Mouse (Mus musculus): ENCODE data around the gene Scand1. TPM values are rescaled to one million over a fixed set of nuclear protein-coding genes. Genes with fewer than 3 reads are reported as not detected.

Gene Scand1
- total RNA-seq (2014; rRNA removed) (31.1 and 34.3 TPM in 2 replicates), polyA plus RNA-seq (2012; rRNA removed) (65.9 and 81.5 TPM in 2 replicates)

DNA sequence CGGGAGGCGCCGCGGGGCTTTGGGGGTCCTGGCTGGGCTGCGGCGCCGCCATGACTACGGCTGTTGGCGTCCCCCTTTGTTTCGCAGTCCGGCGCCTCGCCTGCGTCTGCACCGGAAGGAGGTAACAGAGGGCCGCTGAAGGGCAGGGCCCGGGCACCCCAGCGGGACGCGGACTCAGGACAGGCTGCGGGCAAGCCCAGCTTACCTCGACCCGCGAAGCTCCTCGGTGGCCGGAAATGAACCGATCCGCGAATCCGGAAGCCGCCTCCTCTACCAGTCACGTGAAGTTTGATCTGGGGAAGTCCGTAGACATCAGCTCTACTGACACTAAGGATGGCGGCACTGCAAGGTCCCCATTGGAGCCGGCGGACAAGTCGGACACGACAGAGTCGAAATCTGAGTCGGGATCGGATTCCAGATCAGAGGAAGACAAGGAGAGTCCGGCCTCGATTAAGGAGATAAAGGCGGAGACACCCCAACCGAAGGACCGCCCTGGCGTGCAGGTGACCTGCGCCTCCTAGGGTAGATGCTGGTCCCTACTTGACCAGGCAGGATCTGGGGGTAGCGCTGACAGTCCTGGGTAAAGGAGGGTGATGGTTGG lies at the start of gene Scand1, which contains the start of gene Cnbd2:
Gene Scand1 (minus strand): TSS at position 408 of the 601 bp plus-strand sequence.
Gene Cnbd2 (plus strand): TSS at position 3 of the 601 bp plus-strand sequence.
- TF ChIP-seq CTCF (IDR thresholded peaks at IDR 0.05; ENCODE audit: low read depth, low read length): peak; percentile 26; the same call in 1 of the 2 replicates
- TF ChIP-seq POLR2A (IDR thresholded peaks at IDR 0.05; ENCODE audit: extremely low read depth, insufficient read depth, low read length): peak; percentile 56; the same call in 1 of the 2 replicates
- H3K4me1 ChIP-seq (ENCODE audit: control insufficient read depth, insufficient read depth, low read length): peaks cover 6% of the 10 kb centered on the region
- peak; percentile 81 for DNase-seq (ENCODE audit: extremely low read depth, low read depth, low spot score)
- H3K27me3 ChIP-seq (ENCODE audit: control insufficient read depth, insufficient read depth, low read length): no peaks in the 10 kb centered on the region
- H3K79me2 ChIP-seq (ENCODE audit: control insufficient read depth, insufficient read depth, low read length): no peaks in the 10 kb centered on the region; the same call in 1 of the 2 replicates
- H3K27ac ChIP-seq (replicated peaks; ENCODE audit: insufficient read depth, low read depth, low read length): peak within 1 kb of the TSS; percentile 88
- peak within 1 kb of the TSS; percentile 94 for H3K9ac ChIP-seq (ENCODE audit: low read depth, low read length)
- H3K36me3 ChIP-seq (ENCODE audit: control insufficient read depth, insufficient read depth, low read length): no peaks in the 10 kb centered on the region
- H3K4me3 ChIP-seq (ENCODE audit: insufficient read depth, low read depth, low read length): peak within 1 kb of the TSS; percentile 81
- whole genome bisulfite sequencing: under 1% methylated on average over 49 of the region's 49 CpGs

- no peaks in the 10 kb centered on the region for H3K4me1 ChIP-seq (ENCODE audit: control insufficient read depth, insufficient read depth, low read length)
- peak; percentile 41 for DNase-seq (ENCODE audit: extremely low read depth, low read depth, low spot score)
- no peak overlapping the region for H3K9ac ChIP-seq (ENCODE audit: low read depth, low read length)
- H3K27me3 ChIP-seq (ENCODE audit: control insufficient read depth, insufficient read depth, low read length): no peaks in the 10 kb centered on the region
- H3K4me3 ChIP-seq (ENCODE audit: insufficient read depth, low read depth, low read length): no peak overlapping the region
- H3K79me2 ChIP-seq (ENCODE audit: control insufficient read depth, insufficient read depth, low read length): no peaks in the 10 kb centered on the region
- TF ChIP-seq CTCF (IDR thresholded peaks at IDR 0.05; ENCODE audit: low read depth, low read length) (no peak), POLR2A (IDR thresholded peaks at IDR 0.05; ENCODE audit: extremely low read depth, insufficient read depth, low read length) (no peak)
- H3K27ac ChIP-seq (replicated peaks; ENCODE audit: insufficient read depth, low read depth, low read length): no peak overlapping the region
- WGBS: 81% methylated on average over 7 of the region's 7 CpGs
- H3K36me3 ChIP-seq (ENCODE audit: control insufficient read depth, insufficient read depth, low read length): no peaks in the 10 kb centered on the region
Observed at GRCm38 (mm10) chr2:156356031-156356430, 43.5 kb upstream of the Scand1 start.

DNA sequence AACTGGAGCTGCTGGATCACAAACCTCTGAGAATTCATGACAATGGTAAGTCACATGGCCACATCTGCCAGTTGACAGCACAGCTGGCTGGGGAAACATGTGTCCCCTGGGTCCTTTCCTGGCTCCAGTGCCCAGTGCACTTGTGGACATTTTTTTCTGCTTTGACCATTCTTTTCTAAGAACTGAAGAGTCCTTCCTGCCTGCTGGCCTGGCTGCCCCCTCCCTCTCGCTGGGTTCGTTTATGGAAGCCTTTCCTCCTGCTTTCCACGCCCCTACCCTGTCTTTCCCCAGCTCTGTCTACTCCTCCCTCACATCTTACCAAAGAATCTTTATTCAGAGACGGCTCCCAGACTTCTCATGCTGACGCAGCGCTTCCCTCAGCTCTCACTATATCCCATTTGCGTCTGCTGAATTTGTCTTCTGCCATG lies 40.8 kb upstream of the Scand1 start:
- DNase-seq (ENCODE audit: extremely low read depth, low read depth, low spot score): no peak
- TF ChIP-seq POLR2A (IDR thresholded peaks at IDR 0.05; ENCODE audit: extremely low read depth, insufficient read depth, low read length): no peak
- no peak for TF ChIP-seq CTCF (IDR thresholded peaks at IDR 0.05; ENCODE audit: low read depth, low read length)
- H3K27ac ChIP-seq (replicated peaks; ENCODE audit: insufficient read depth, low read depth, low read length): no peak overlapping the region
- H3K36me3 ChIP-seq (ENCODE audit: control insufficient read depth, insufficient read depth, low read length): no peaks in the 10 kb centered on the region
- no peak overlapping the region for H3K4me3 ChIP-seq (ENCODE audit: insufficient read depth, low read depth, low read length)
- no peaks in the 10 kb centered on the region for H3K27me3 ChIP-seq (ENCODE audit: control insufficient read depth, insufficient read depth, low read length)
- 62% methylated on average over 7 of the region's 7 CpGs for WGBS
- no peak overlapping the region for H3K9ac ChIP-seq (ENCODE audit: low read depth, low read length)
- no peaks in the 10 kb centered on the region for H3K4me1 ChIP-seq (ENCODE audit: control insufficient read depth, insufficient read depth, low read length)
- H3K79me2 ChIP-seq (ENCODE audit: control insufficient read depth, insufficient read depth, low read length): no peaks in the 10 kb centered on the region

- Histone ChIP-seq H3K36me3 (ENCODE audit: control insufficient read depth, insufficient read depth, low read length) (no peaks in the 10 kb centered on the region), H3K27ac (replicated peaks; ENCODE audit: insufficient read depth, low read depth, low read length) (no peak overlapping the region), H3K27me3 (ENCODE audit: control insufficient read depth, insufficient read depth, low read length) (no peaks in the 10 kb centered on the region), H3K9ac (ENCODE audit: low read depth, low read length) (no peak overlapping the region), H3K4me1 (ENCODE audit: control insufficient read depth, insufficient read depth, low read length) (no peaks in the 10 kb centered on the region), H3K79me2 (ENCODE audit: control insufficient read depth, insufficient read depth, low read length) (no peaks in the 10 kb centered on the region), H3K4me3 (ENCODE audit: insufficient read depth, low read depth, low read length) (no peak overlapping the region)
- no peak for DNase-seq (ENCODE audit: extremely low read depth, low read depth, low spot score)
- no peak for TF ChIP-seq CTCF (IDR thresholded peaks at IDR 0.05; ENCODE audit: low read depth, low read length)
- no peak for TF ChIP-seq POLR2A (IDR thresholded peaks at IDR 0.05; ENCODE audit: extremely low read depth, insufficient read depth, low read length)
- WGBS: 77% methylated on average over 8 of the region's 8 CpGs
Observed at GRCm38 (mm10) chr2:156352413-156353165, 40.1 kb upstream of the Scand1 start.

DNA sequence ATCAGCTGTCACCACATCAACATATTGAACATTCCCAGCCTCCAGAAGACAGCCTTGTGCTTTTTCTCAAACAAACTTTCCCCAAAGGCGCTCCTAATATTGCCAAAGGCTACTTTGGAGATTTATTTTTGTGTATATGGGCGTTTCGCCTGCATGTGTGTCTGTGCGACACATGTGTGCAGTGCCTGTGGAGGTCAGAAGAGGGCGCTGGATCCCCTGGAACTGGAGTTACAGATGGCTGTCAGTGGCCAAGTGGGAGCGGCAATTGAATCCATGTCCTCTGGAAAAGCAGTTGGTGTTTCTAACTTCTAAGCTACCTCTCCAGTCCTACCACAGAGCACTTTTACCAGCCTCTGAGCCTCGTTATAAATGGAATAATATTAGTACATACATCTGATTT lies 38.7 kb upstream of the Scand1 start:
- Histone ChIP-seq H3K4me3 (ENCODE audit: insufficient read depth, low read depth, low read length) (no peak overlapping the region), H3K36me3 (ENCODE audit: control insufficient read depth, insufficient read depth, low read length) (no peaks in the 10 kb centered on the region), H3K9ac (ENCODE audit: low read depth, low read length) (no peak overlapping the region), H3K27me3 (ENCODE audit: control insufficient read depth, insufficient read depth, low read length) (no peaks in the 10 kb centered on the region), H3K79me2 (ENCODE audit: control insufficient read depth, insufficient read depth, low read length) (no peaks in the 10 kb centered on the region), H3K4me1 (ENCODE audit: control insufficient read depth, insufficient read depth, low read length) (no peaks in the 10 kb centered on the region), H3K27ac (replicated peaks; ENCODE audit: insufficient read depth, low read depth, low read length) (no peak overlapping the region)
- DNase-seq (ENCODE audit: extremely low read depth, low read depth, low spot score): no peak
- no peak for TF ChIP-seq POLR2A (IDR thresholded peaks at IDR 0.05; ENCODE audit: extremely low read depth, insufficient read depth, low read length)
- TF ChIP-seq CTCF (IDR thresholded peaks at IDR 0.05; ENCODE audit: low read depth, low read length): peak; percentile 43; the same call in 1 of the 2 replicates
- 87% methylated on average over 7 of the region's 7 CpGs for whole genome bisulfite sequencing

All from liver, adult 2 months (tissue).